Mouse (Mus musculus) megakaryocyte, embryonic 14.5 days (primary cell): ENCODE measurements around the gene Rfwd3.

ENCODE experiments used
- FLI1 ChIP-seq: IDR thresholded peaks from 2 replicates; pipeline ENCODE4 v1.6.1; 2012; ENCODE audit warnings: low read length, inconsistent platforms, mixed read lengths
- GATA1 ChIP-seq: IDR thresholded peaks from 3 replicates; pipeline ENCODE4 v1.6.1; 2012; ENCODE audit warnings: mixed read lengths, low read length, inconsistent platforms, borderline replicate concordance

DNA sequence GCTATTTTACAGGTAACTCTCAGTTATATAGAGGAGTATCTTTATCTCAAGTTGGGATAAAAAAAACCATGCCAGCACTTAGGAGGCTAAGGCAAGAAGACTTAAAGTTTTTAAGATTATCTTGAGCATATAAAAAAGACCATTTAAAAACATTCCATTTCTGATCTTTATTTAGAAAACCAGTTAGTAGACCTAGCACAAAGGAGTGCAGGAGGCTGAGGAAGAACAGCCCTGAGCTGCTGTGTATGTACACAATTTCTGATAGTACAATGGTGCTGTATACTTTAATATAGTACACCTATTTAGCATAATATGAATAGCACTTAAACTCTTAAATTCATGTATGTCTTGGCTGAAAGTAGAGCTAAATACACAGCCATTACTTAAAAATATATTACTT lies 51.9 kb downstream of the Rfwd3 start:
- no peak for TF ChIP-seq FLI1
- TF ChIP-seq GATA1 = no peak
